Mouse (Mus musculus) T-helper 2 cell (primary cell): ENCODE data around the gene Pik3cd.

ENCODE experiments used
- in situ Hi-C: fragments of 300-600 bp; cut with MboI, MseI; formaldehyde crosslinking; loops from one replicate; pipeline ENCODE4 v1.15.1; 2025; ENCODE audit warnings: high pct_unique_total_duplicates

Gene Pik3cd

GRCm38 (mm10) chr4:149724916-149725470 lies 22.6 kb upstream of the Pik3cd start:
- in situ Hi-C loops: no loop called here

- in situ Hi-C loops: no loop called here
These were observed 21.7 kb upstream of the Pik3cd start for GRCm38 (mm10) chr4:149723855-149724731.

GRCm38 (mm10) chr4:149723021-149723390 lies 20.6 kb upstream of the Pik3cd start:
- in situ Hi-C loops: no loop called here

GRCm38 (mm10) chr4:149722104-149723020 lies 20.0 kb upstream of the Pik3cd start:
- in situ Hi-C loops: no loop called here

- in situ Hi-C loops: no loop called here
These were observed 18.8 kb upstream of the Pik3cd start for GRCm38 (mm10) chr4:149721163-149721562.

- in situ Hi-C loops: no loop called here
These were observed 17.3 kb upstream of the Pik3cd start for GRCm38 (mm10) chr4:149719686-149720085.

GRCm38 (mm10) chr4:149714542-149714941 lies 12.2 kb upstream of the Pik3cd start:
- in situ Hi-C loops: no loop called here

GRCm38 (mm10) chr4:149711955-149712354 lies 9.6 kb upstream of the Pik3cd start:
- in situ Hi-C loops: no loop called here

- in situ Hi-C loops: no loop called here
These were observed 9.1 kb upstream of the Pik3cd start for GRCm38 (mm10) chr4:149711485-149711884.

- in situ Hi-C loops: no loop called here
These were observed 8.1 kb upstream of the Pik3cd start for GRCm38 (mm10) chr4:149710510-149710909.

GRCm38 (mm10) chr4:149705941-149706340 lies 3.6 kb upstream of the Pik3cd start:
- in situ Hi-C loops: no loop called here

GRCm38 (mm10) chr4:149705298-149705697 lies 2.9 kb upstream of the Pik3cd start:
- in situ Hi-C loops: no loop called here

- in situ Hi-C loops: no loop called here
These were observed 753 bp downstream of the Pik3cd start for GRCm38 (mm10) chr4:149701426-149702209.

- in situ Hi-C loops: no loop called here
These were observed 2.4 kb downstream of the Pik3cd start for GRCm38 (mm10) chr4:149699953-149700352.

GRCm38 (mm10) chr4:149698197-149698821 lies 4.1 kb downstream of the Pik3cd start:
- in situ Hi-C loops: no loop called here

- in situ Hi-C loops: no loop called here
These were observed 4.7 kb downstream of the Pik3cd start for GRCm38 (mm10) chr4:149697506-149698196.

- in situ Hi-C loops: no loop called here
These were observed 6.0 kb downstream of the Pik3cd start for GRCm38 (mm10) chr4:149696189-149696971.

GRCm38 (mm10) chr4:149691368-149691767 lies 11.0 kb downstream of the Pik3cd start:
- in situ Hi-C loops: loop anchor here (5.0 kb wide), 1 partner anchor 39 kb away; no protein-coding TSS in a partner anchor

- in situ Hi-C loops: loop anchor here (5.0 kb wide), 1 partner anchor 39 kb away; no protein-coding TSS in a partner anchor
These were observed 11.5 kb downstream of the Pik3cd start for GRCm38 (mm10) chr4:149690828-149691280.
